Mouse (Mus musculus): ENCODE measurements around the gene Ap3m1.

- TF ChIP-seq CTCF (conservative IDR thresholded peaks at IDR 0.05; ENCODE audit: low read length) (no peak), NANOG (IDR thresholded peaks at IDR 0.05; ENCODE audit: borderline replicate concordance, low read length) (peak; percentile 97)
Measured at GRCm38 (mm10) chr14:21088731-21089130, 36.4 kb upstream of the Ap3m1 start.

Measured in E14TG2a.4 (cell line).